Mouse (Mus musculus) c-Kit-positive CD71-negative TER-119-negative erythroid progenitor cells, embryonic 14.5 days (primary cell): Measurements from ENCODE around the gene Grn.

Experiments used
- DNase-seq: peaks from one replicate; pipeline ENCODE4 v3.0.0-alpha.2; 2013; ENCODE audit warnings: low read depth

The Grn gene

DNA sequence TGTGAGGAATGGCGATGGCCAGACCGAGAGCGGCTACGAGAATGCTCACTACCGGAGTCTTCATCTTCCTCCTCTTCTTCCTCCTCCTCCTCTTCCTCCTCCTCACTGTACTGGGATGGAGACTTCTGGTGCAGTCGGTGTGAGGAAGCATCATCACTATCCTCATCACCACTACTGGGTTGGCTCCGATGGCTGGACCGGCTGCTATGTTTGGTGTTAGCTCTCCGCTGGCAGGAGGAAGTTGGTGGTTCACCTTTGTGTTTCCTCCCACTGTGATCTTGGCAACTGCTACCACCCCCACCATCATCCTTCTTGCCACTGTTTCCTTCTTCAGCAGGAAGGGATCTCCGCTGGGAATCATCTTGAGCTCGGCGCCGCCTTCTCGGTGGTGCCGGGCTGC is 50.0 kb downstream of the Grn start:
- no peak for DNase-seq

DNA sequence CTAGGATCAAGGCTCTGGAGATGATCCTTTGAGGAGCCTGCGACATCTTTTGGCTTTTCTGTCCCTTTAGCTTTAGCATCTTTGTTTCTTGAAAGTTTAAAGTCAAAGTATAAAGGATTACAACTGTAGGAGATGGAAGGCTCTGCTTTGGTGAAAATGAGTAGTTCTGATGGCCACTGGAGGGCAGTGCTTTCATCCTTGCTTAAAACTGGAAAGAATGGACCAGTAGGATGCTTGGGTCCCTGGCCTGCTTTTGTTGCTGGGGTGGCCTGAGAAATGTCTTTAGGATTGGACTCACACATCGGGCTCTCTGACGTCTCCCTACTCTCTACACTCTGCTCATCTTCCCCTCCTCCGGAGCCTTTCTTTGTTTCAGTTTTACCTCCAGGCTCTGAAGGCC is 50.8 kb downstream of the Grn start:
- DNase-seq, result no peak

DNA sequence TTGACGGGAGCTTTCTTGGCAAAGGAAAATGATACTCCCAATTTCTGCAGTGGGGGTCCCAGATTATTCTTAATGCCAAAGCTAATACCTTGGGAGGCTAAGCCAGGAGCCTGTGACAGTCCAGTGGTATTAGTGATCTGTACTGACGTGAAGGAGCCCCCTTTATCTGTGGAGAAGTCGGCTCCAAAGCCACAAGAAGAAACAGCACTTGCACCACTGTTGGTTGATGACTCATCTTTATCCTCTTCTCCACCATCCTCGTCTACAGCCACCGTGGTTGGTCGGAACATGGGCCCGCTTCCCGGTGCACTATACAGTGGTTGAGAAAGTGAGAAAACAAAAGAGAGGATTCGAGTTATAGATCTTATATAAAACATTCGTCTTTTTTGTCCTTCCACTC is 51.7 kb downstream of the Grn start:
- DNase-seq, result no peak
